Mouse (Mus musculus) lung, adult 2 months (tissue): ENCODE data around the gene Nmral1. TPM values are rescaled to one million over a fixed set of nuclear protein-coding genes. Genes with fewer than 3 reads are reported as not detected.
A peak's percentile ranks its signal among the peaks of the same experiment; 100 is the strongest.
"Not testable (repeated sequence)": the region's sequence is repeated elsewhere in the genome, so short reads cannot be mapped to it uniquely, and the experiment has no call there.

Source experiments
- DNase-seq: peaks from one replicate; pipeline ENCODE4 v3.0.0; 2022
- H3K4me1 ChIP-seq: fragments of 200-500 bp; 2 replicates; pipeline ENCODE4 v1.6.1; 2011; ENCODE audit warnings: low read length; ENCODE audit not compliant: control insufficient read depth, insufficient read depth
- H3K4me3 ChIP-seq: fragments of 200-500 bp; replicated peaks from 2 replicates; pipeline ENCODE3; 2011; ENCODE audit warnings: low read depth, mild to moderate bottlenecking, control low read depth, low read length; ENCODE audit errors: extremely low read depth
- CTCF ChIP-seq: fragments of 200-500 bp; IDR thresholded peaks from 2 replicates; pipeline ENCODE4 v1.5.1; 2011; ENCODE audit warnings: mild to moderate bottlenecking, low read length, control low read depth; ENCODE audit not compliant: insufficient read depth
- POLR2A ChIP-seq: fragments of 200-500 bp; IDR thresholded peaks from 2 replicates; pipeline ENCODE4 v1.6.1; 2011; ENCODE audit warnings: low read depth, mild to moderate bottlenecking, control low read depth, low read length, borderline replicate concordance; ENCODE audit errors: extremely low read depth
- WGBS: fragments of 180-500 bp; shearing (Covaris S2); methylation state at CpG from one replicate; pipeline ENCODE4 v1.1.7; 2018; 5-methylcytosine and 5-hydroxymethylcytosine counted together
- polyA plus RNA-seq: library from polyadenylated mRNA; depleted of rRNA; stranded (reverse); fragments of >200 nt; gene quantifications from 2 replicates; pipeline ENCODE4 v1.2.3, GENCODE M21; 2012

Nmral1 gene
- polyA plus RNA-seq, 1 experiment, result 5.2 TPM

GRCm38 (mm10) chr16:4717866-4718265 lies 1.3 kb downstream of the Nmral1 start:
- 62% methylated on average over 3 of the region's 3 CpGs for WGBS
- H3K4me3 ChIP-seq, result no peak overlapping the region
- TF ChIP-seq CTCF (no peak), POLR2A (no peak)
- no peaks in the 10 kb centered on the region; the same call in 1 of the 2 replicates for H3K4me1 ChIP-seq
- DNase-seq, result no peak

GRCm38 (mm10) chr16:4713861-4714710 lies 5.1 kb downstream of the Nmral1 start:
- WGBS, result 84% methylated on average over 17 of the region's 17 CpGs
- no peaks in the 10 kb centered on the region for H3K4me1 ChIP-seq
- TF ChIP-seq POLR2A, result no peak
- TF ChIP-seq CTCF, result no peak
- no peak overlapping the region for H3K4me3 ChIP-seq
- DNase-seq, result no peak

DNA sequence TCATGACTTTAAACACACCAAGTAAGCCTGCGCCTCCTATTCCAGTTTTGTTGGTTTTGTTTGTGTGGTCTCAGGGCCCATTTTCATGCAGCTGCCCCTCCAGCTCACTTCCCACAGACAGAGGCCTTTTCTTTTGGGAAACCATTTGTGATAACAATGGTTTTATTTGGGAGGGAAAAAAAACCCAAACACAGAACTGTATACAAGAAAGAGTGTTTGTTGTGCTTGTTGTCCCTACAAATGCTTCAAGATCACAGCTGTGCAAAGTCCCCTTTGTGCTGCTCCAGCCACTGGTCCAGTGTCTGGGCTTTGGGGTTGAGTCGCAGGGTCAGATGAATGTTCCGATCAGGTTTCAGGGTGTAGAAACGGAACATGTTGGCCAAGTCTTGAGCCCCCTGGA lies 8.0 kb downstream of the Nmral1 start:
- 97% methylated on average over 4 of the region's 4 CpGs for WGBS
- Histone ChIP-seq H3K4me3 (no peak overlapping the region), H3K4me1 (no peaks in the 10 kb centered on the region; the same call in 1 of the 2 replicates)
- no peak for DNase-seq
- TF ChIP-seq POLR2A (no peak), CTCF (no peak)

DNA sequence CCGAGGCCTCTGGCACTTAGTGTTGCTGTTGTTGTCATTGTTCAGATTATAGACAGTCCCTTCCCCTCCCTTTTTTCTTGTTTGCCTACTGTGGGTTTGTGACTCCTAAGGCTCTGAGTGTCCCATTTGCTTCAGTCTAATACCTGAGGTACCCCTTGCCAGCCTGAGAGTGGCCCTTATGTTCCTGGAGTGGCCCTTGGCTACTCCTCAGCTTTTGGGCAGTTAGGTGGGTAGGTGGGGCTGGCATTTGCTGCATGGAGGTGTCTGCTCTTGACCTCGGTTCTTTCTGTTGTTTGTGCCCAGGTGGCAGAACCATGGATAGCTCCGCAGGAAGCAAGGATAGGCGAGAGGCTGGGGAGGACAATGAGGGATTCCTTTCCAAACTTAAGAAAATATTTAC lies 13.6 kb downstream of the Nmral1 start:
- peak; percentile 49 for DNase-seq
- no peak for TF ChIP-seq CTCF
- TF ChIP-seq POLR2A, result no peak
- no peaks in the 10 kb centered on the region; the same call in 1 of the 2 replicates for H3K4me1 ChIP-seq
- 47% methylated on average over 4 of the region's 4 CpGs for WGBS
- no peak overlapping the region for H3K4me3 ChIP-seq

DNA sequence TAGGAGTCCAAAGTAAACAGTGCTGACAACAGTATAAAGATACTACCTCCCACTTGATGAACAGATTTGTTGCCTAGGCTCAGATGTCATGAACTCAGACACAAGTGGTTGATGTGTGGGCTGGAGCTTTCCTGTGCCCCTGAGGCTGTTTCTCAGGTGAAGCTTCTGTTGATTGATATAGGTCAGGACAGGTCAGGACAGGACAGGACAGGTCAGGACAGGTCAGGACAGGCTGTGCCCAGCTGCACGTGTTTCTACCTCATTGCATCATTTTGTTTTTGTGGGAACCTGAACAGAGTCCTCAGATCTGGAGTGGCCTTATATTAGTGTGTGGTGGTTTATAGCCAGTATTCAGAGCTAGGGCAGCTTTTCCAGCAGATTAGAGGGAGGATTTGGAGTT lies 16.5 kb downstream of the Nmral1 start:
- DNase-seq, result no peak
- WGBS, result 60% methylated on average over 1 of the region's 1 CpGs
- no peak for TF ChIP-seq POLR2A
- TF ChIP-seq CTCF, result no peak
- Histone ChIP-seq H3K4me1 (no peaks in the 10 kb centered on the region; the same call in 1 of the 2 replicates), H3K4me3 (no peak overlapping the region)

GRCm38 (mm10) chr16:4701211-4701610 lies 17.9 kb downstream of the Nmral1 start:
- no peaks in the 10 kb centered on the region; the same call in 1 of the 2 replicates for H3K4me1 ChIP-seq
- DNase-seq, result no peak
- WGBS, result 90% methylated on average over 3 of the region's 3 CpGs
- H3K4me3 ChIP-seq, result no peak overlapping the region
- TF ChIP-seq POLR2A, result no peak
- TF ChIP-seq CTCF, result no peak

DNA sequence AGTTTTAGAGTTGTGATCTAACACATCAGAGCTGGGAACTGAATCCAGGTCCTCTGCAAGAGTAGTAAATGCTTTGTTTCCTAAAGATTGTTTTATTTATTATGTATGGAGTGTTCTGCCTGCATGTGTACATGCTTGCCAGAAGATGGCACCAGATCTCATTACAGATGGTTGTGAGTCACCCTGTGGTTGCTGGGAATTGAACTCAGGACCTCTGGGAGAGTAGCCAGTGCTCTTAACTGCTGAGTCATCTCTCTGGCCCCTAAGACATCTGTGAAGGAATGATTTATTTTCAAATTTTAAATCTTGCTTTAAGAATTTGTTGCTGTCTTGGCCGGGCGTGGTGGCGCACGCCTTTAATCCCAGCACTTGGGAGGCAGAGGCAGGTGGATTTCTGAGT lies 29.8 kb downstream of the Nmral1 start:
- 98% methylated on average over 4 of the region's 4 CpGs for WGBS
- H3K4me1 ChIP-seq, H3K4me3 ChIP-seq, DNase-seq: not testable (repeated sequence)

DNA sequence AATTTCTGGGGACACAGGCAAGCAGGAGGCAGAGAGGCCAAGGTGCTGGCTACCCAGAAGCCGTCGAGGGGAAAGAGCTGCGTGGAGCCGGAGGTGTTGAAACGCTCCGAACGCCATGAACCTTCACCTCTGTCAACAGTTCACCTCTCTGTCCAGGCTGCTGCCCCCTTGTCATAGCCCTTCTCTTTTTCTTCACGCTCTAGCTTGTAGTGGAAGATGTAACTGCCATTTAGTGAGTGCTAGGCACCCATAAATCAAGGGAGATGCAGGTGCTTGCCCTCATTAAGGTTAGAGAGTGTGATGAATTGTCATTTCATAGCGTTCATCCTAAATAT lies 34.7 kb downstream of the Nmral1 start:
- WGBS, result 3% methylated on average over 9 of the region's 9 CpGs
- Histone ChIP-seq H3K4me1 (peaks cover 4% of the 10 kb centered on the region), H3K4me3 (peak overlapping the region; percentile 68)
- no peak for DNase-seq
- no peak for TF ChIP-seq POLR2A
- TF ChIP-seq CTCF, result no peak

- TF ChIP-seq CTCF (no peak), POLR2A (peak; percentile 92)
- WGBS, result under 1% methylated on average over 54 of the region's 54 CpGs
- DNase-seq, result peak; percentile 95
- Histone ChIP-seq H3K4me1 (peaks cover 7% of the 10 kb centered on the region), H3K4me3 (peak overlapping the region; percentile 68)
Measured at GRCm38 (mm10) chr16:4683581-4684456, 35.3 kb downstream of the Nmral1 start.
